Mouse (Mus musculus) liver, embryonic 12.5 days (tissue): Measurements from ENCODE around the gene Srsf2. TPM values are rescaled to one million over a fixed set of nuclear protein-coding genes. Genes with fewer than 3 reads are reported as not detected.
"Not testable (repeated sequence)": the region's sequence is repeated elsewhere in the genome, so short reads cannot be mapped to it uniquely, and the experiment has no call there.

Experiments used
- ATAC-seq: fragments of 200-750 bp; cut with Nextera tagmentation; 2 replicates; pipeline ENCODE4 v1.8.0; 2017; ENCODE audit warnings: moderate number of reproducible peaks, mild to moderate bottlenecking, moderate library complexity
- H3K27ac ChIP-seq: fragments of 300-500 bp; sonication (generic); 2 replicates; pipeline ENCODE4 v1.5.1; 2016; ENCODE audit warnings: mild to moderate bottlenecking
- H3K27me3 ChIP-seq: fragments of 300-500 bp; sonication (generic); replicated peaks from 2 replicates; pipeline ENCODE4 v1.6.1; 2016; ENCODE audit warnings: mild to moderate bottlenecking, moderate library complexity
- H3K36me3 ChIP-seq: fragments of 300-500 bp; sonication (generic); 2 replicates; pipeline ENCODE4 v1.6.1; 2016; ENCODE audit warnings: mild to moderate bottlenecking, moderate library complexity
- H3K4me1 ChIP-seq: fragments of 300-500 bp; sonication (generic); 2 replicates; pipeline ENCODE4 v1.6.1; 2016
- H3K4me2 ChIP-seq: fragments of 300-500 bp; sonication (generic); 2 replicates; pipeline ENCODE4 v1.6.1; 2016; ENCODE audit warnings: mild to moderate bottlenecking, moderate library complexity
- H3K4me3 ChIP-seq: fragments of 300-500 bp; sonication (generic); 2 replicates; pipeline ENCODE4 v1.5.1; 2016; ENCODE audit warnings: mild to moderate bottlenecking, moderate library complexity
- H3K9ac ChIP-seq: fragments of 300-500 bp; sonication (generic); 2 replicates; pipeline ENCODE4 v1.6.1; 2016; ENCODE audit warnings: mild to moderate bottlenecking, moderate library complexity
- H3K9me3 ChIP-seq: fragments of 300-500 bp; sonication (generic); replicated peaks from 2 replicates; pipeline ENCODE4 v1.6.1; 2016; ENCODE audit warnings: mild to moderate bottlenecking, moderate library complexity
- WGBS: fragments of 180-500 bp; shearing (Covaris S2); methylation state at CpG from one replicate; pipeline ENCODE4 v1.1.7; 2016; ENCODE audit not compliant: insufficient replicate concordance; 5-methylcytosine and 5-hydroxymethylcytosine counted together
- polyA plus RNA-seq: library from polyadenylated mRNA; unstranded; fragments of >200 nt; fragmentation: Nextera tagmentation; extraction: Ambion mirVana; gene quantifications from 2 replicates; pipeline ENCODE4 v1.2.1, GENCODE M21; 2016

The Srsf2 gene
- 801 and 808 TPM in 2 replicates for polyA plus RNA-seq

GRCm38 (mm10) chr11:116852891-116853511 lies at the start of gene Srsf2:
Gene Srsf2 (minus strand): TSS chr11:116853094.
- H3K4me3 ChIP-seq, result peak within 1 kb of the TSS; percentile 99
- peak; percentile 86 for ATAC-seq
- no peaks in the 10 kb centered on the region for H3K27me3 ChIP-seq
- under 1% methylated on average over 72 of the region's 74 CpGs for WGBS
- H3K9me3 ChIP-seq, result no peaks in the 10 kb centered on the region
- peaks cover 41% of the 10 kb centered on the region for H3K36me3 ChIP-seq
- H3K4me1 ChIP-seq, result peaks cover 51% of the 10 kb centered on the region
- H3K4me2 ChIP-seq, result peak within 1 kb of the TSS; percentile 91
- H3K27ac ChIP-seq, result peak within 1 kb of the TSS; percentile 99
- H3K9ac ChIP-seq, result peak within 1 kb of the TSS; percentile 99

GRCm38 (mm10) chr11:116902588-116902987 lies 49.7 kb upstream of the Srsf2 start:
- H3K4me3 ChIP-seq, H3K9ac ChIP-seq, ATAC-seq, H3K27ac ChIP-seq, H3K9me3 ChIP-seq, H3K4me1 ChIP-seq, H3K36me3 ChIP-seq, H3K4me2 ChIP-seq: not testable (repeated sequence)
- WGBS, result 77% methylated on average over 10 of the region's 10 CpGs
- H3K27me3 ChIP-seq, result peaks cover 66% of the 10 kb centered on the region

- H3K9ac ChIP-seq, result no peak overlapping the region
- no peak overlapping the region for H3K4me3 ChIP-seq
- H3K27ac ChIP-seq, result no peak overlapping the region
- no peak for ATAC-seq
- no peaks in the 10 kb centered on the region for H3K36me3 ChIP-seq
- H3K4me2 ChIP-seq, result no peak overlapping the region
- H3K27me3 ChIP-seq, result peaks cover 49% of the 10 kb centered on the region
- WGBS, result 87% methylated on average over 12 of the region's 12 CpGs
- H3K9me3 ChIP-seq, result no peaks in the 10 kb centered on the region
- no peaks in the 10 kb centered on the region for H3K4me1 ChIP-seq
These were observed 46.4 kb upstream of the Srsf2 start for GRCm38 (mm10) chr11:116899247-116899646.

GRCm38 (mm10) chr11:116895402-116895801 lies 42.5 kb upstream of the Srsf2 start:
- Histone ChIP-seq H3K9ac (no peak overlapping the region), H3K4me1 (peaks cover 4% of the 10 kb centered on the region), H3K36me3 (no peaks in the 10 kb centered on the region), H3K9me3 (no peaks in the 10 kb centered on the region), H3K27ac (no peak overlapping the region), H3K27me3 (peaks cover 44% of the 10 kb centered on the region), H3K4me2 (no peak overlapping the region), H3K4me3 (no peak overlapping the region)
- ATAC-seq, result no peak
- WGBS, result 62% methylated on average over 3 of the region's 3 CpGs

- Histone ChIP-seq H3K4me3 (no peak overlapping the region), H3K27me3 (peaks cover 47% of the 10 kb centered on the region), H3K4me1 (peaks cover 4% of the 10 kb centered on the region), H3K9me3 (no peaks in the 10 kb centered on the region), H3K9ac (no peak overlapping the region), H3K36me3 (no peaks in the 10 kb centered on the region), H3K4me2 (no peak overlapping the region), H3K27ac (no peak overlapping the region)
- ATAC-seq, result no peak
- WGBS, result 60% methylated on average over 18 of the region's 19 CpGs
These were observed 40.9 kb upstream of the Srsf2 start for GRCm38 (mm10) chr11:116893532-116894442.

- Histone ChIP-seq H3K4me1 (0 out of 2 replicates have a peak, but pooled peaks cover 6% of the 10 kb centered on the region), H3K36me3 (no peaks in the 10 kb centered on the region), H3K27ac (no peak overlapping the region), H3K27me3 (peaks cover 64% of the 10 kb centered on the region), H3K4me2 (no peak overlapping the region), H3K4me3 (no peak overlapping the region), H3K9me3 (no peaks in the 10 kb centered on the region), H3K9ac (no peak overlapping the region)
- ATAC-seq, result no peak
- WGBS, result 41% methylated on average over 5 of the region's 5 CpGs
These were observed 34.2 kb upstream of the Srsf2 start for GRCm38 (mm10) chr11:116887136-116887535.

GRCm38 (mm10) chr11:116885275-116886151 lies 32.6 kb upstream of the Srsf2 start:
- Histone ChIP-seq H3K9me3 (no peaks in the 10 kb centered on the region), H3K9ac (no peak overlapping the region), H3K4me1 (0 out of 2 replicates have a peak, but pooled peaks cover 6% of the 10 kb centered on the region), H3K4me2 (peak overlapping the region; percentile 43), H3K27ac (no peak overlapping the region), H3K36me3 (no peaks in the 10 kb centered on the region), H3K27me3 (peaks cover 51% of the 10 kb centered on the region), H3K4me3 (0 out of 2 replicates have a peak overlapping the region, but pooled peaks have one; percentile 10)
- no peak for ATAC-seq
- 4% methylated on average over 28 of the region's 28 CpGs for WGBS

GRCm38 (mm10) chr11:116884061-116884460 lies 31.2 kb upstream of the Srsf2 start:
- ATAC-seq, result no peak
- no peaks in the 10 kb centered on the region for H3K36me3 ChIP-seq
- H3K4me3 ChIP-seq, result no peak overlapping the region
- H3K27me3 ChIP-seq, result peaks cover 41% of the 10 kb centered on the region
- 77% methylated on average over 6 of the region's 6 CpGs for WGBS
- no peak overlapping the region for H3K4me2 ChIP-seq
- H3K4me1 ChIP-seq, result 0 out of 2 replicates have a peak, but pooled peaks cover 6% of the 10 kb centered on the region
- no peak overlapping the region for H3K9ac ChIP-seq
- no peaks in the 10 kb centered on the region for H3K9me3 ChIP-seq
- no peak overlapping the region for H3K27ac ChIP-seq

- H3K9me3 ChIP-seq, result no peaks in the 10 kb centered on the region
- no peak for ATAC-seq
- 71% methylated on average over 10 of the region's 10 CpGs for WGBS
These were observed 29.6 kb upstream of the Srsf2 start for GRCm38 (mm10) chr11:116882446-116882845.

GRCm38 (mm10) chr11:116881440-116881839 lies 28.5 kb upstream of the Srsf2 start:
- Histone ChIP-seq H3K4me1 (0 out of 2 replicates have a peak, but pooled peaks cover 6% of the 10 kb centered on the region), H3K27me3 (peaks cover 20% of the 10 kb centered on the region), H3K27ac (no peak overlapping the region), H3K9ac (no peak overlapping the region), H3K4me3 (no peak overlapping the region), H3K36me3 (no peaks in the 10 kb centered on the region), H3K4me2 (no peak overlapping the region), H3K9me3 (no peaks in the 10 kb centered on the region)
- 78% methylated on average over 5 of the region's 5 CpGs for WGBS
- no peak for ATAC-seq

More at GRCm38 (mm10) chr11:116882446-116882845, 29.6 kb upstream of the Srsf2 start:
- H3K4me1 ChIP-seq, result 0 out of 2 replicates have a peak, but pooled peaks cover 6% of the 10 kb centered on the region
- no peak overlapping the region for H3K4me3 ChIP-seq
- no peak overlapping the region for H3K4me2 ChIP-seq
- H3K36me3 ChIP-seq, result no peaks in the 10 kb centered on the region
- no peak overlapping the region for H3K9ac ChIP-seq
- no peak overlapping the region for H3K27ac ChIP-seq
- peaks cover 30% of the 10 kb centered on the region for H3K27me3 ChIP-seq

- H3K36me3 ChIP-seq, result no peaks in the 10 kb centered on the region
- H3K9ac ChIP-seq, result no peak overlapping the region
- no peak overlapping the region for H3K4me2 ChIP-seq
- no peaks in the 10 kb centered on the region for H3K9me3 ChIP-seq
- no peak overlapping the region for H3K27ac ChIP-seq
- 0 out of 2 replicates have a peak, but pooled peaks cover 5% of the 10 kb centered on the region for H3K4me1 ChIP-seq
- WGBS, result 72% methylated on average over 7 of the region's 7 CpGs
- H3K4me3 ChIP-seq, result no peak overlapping the region
- peaks cover 14% of the 10 kb centered on the region for H3K27me3 ChIP-seq
- no peak for ATAC-seq
These were observed 27.9 kb upstream of the Srsf2 start for GRCm38 (mm10) chr11:116880839-116881238.
